Mouse (Mus musculus) liver, embryonic 18 days (tissue): ENCODE data around the gene Olfr553. TPM values are rescaled to one million over a fixed set of nuclear protein-coding genes. Genes with fewer than 3 reads are reported as not detected.

ENCODE experiments used
- polyA plus RNA-seq: library from polyadenylated mRNA; depleted of rRNA; stranded (reverse); fragments of >200 nt; gene quantifications from 2 replicates; pipeline ENCODE4 v1.2.3, GENCODE M21; 2012; rRNA removed

The Olfr553 gene
- polyA plus RNA-seq: not detected in 2 replicates

GRCm38 (mm10) chr7:102618118-102618517 lies at the start of gene Olfr553:
Gene Olfr553, minus strand, starts transcription at chr7:102618218.

DNA sequence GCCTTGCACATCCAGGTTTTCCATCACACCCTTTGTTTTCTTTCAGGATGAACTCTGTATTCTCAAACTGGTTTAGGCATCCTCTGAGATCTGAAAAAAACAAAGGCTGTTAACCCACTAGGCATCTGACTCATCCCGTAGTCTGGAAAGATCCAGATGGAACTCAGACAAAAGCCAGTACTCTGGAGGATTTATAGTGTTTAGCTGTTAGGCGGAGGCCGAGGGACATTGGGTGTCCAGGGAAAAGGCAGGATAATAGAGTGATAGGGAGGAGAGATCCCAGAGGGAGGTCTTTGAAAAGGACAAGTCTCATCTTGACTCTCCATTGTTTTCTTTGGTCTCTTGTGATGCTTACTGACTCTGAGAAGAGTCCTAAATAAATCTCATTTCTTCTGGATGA lies 46.6 kb upstream of the Olfr553 start, which contains the start of gene Olfr556:
Gene Olfr556 (plus strand): TSS at position 301 of the 400 bp plus-strand sequence.

DNA sequence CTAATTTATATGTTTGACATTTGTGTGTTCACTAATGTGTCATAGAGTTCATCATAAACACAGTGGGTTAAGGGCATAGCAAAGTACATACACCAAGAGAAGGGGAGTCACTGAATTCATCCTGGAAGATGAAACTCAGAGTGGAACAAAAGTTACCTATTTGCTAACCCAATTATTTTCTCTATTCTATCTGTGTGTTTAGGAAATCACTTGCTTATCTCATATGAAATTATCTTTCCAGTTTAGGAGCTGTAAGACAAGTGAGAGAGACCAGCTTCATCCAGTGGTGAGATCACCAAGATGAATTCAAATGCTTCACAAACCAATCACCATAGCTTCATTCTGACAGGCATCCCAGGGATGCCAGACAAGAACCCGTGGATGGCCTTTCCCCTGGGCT lies 40.5 kb upstream of the Olfr553 start, which contains the start of gene Olfr555:
Gene Olfr555 (plus strand): TSS at position 301 of the 400 bp plus-strand sequence.

DNA sequence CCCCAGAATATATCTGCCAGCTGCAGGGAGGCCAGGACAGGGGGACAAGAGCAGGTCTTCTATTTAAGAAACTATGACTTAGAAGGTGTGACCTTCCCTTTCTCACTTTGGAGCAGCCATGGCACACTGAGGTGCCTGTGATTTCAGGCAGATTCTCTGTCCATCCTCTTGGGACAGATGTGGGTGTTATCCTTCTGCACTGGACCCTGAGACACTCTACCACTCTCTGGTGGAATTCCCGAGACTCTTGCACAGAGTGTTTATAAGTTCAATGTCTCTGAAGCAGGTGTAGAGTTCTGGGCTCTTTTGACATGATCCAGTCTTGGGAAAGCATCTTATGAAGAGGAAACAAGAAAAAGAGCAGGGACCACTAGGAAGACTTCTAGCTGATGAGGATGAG lies 20.1 kb upstream of the Olfr553 start, which contains the start of gene Olfr554:
Gene Olfr554 (plus strand): TSS at position 301 of the 400 bp plus-strand sequence.

GRCm38 (mm10) chr7:102597378-102598031 lies 20.5 kb downstream of the Olfr553 start, which contains the start of gene Olfr552:
Gene Olfr552, plus strand, starts transcription at chr7:102597770.

GRCm38 (mm10) chr7:102591786-102592185 lies 26.2 kb downstream of the Olfr553 start, which contains the start of gene Olfr551:
Gene Olfr551, minus strand, starts transcription at chr7:102591886.

DNA sequence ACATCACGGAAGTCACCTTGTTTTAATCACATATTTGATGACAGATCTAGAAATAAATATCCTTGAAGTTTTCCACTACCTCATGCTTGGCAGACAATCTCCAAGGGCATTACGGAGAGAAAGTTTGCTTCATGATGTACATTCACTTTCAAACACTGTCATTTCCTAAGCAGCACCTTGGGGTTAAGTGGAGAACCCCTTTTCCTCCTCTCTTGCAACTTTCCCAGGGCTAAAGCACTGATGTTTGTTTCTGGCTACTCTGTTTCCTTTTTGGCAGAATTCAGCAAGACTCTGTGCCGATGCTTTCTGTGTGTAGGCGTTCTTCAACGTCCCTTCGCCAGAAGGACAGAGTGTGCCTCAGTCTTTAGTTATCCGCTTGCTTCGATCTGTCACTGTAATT lies 46.9 kb downstream of the Olfr553 start, which contains the start of gene Olfr550:
Gene Olfr550 (plus strand): TSS at position 301 of the 400 bp plus-strand sequence.

GRCm38 (mm10) chr7:102564999-102565997 lies 52.7 kb downstream of the Olfr553 start, which contains the start of gene Trim21:
Gene Trim21, minus strand, starts transcription at chr7:102565486.

Other genes with a start within 250 kb of the Olfr553 start
- gene Rrm1, start 176.5 kb downstream of the Olfr553 start, polyA plus RNA-seq: 46.4 and 47.7 TPM in 2 replicates
- not detected in 2 replicates for gene Olfr543, start 136.5 kb downstream of the Olfr553 start, polyA plus RNA-seq
- gene Olfr544, start 129.9 kb downstream of the Olfr553 start, polyA plus RNA-seq: not detected in 2 replicates
- not detected in 2 replicates for gene Olfr545, start 118.6 kb downstream of the Olfr553 start, polyA plus RNA-seq
- gene Olfr547, start 83.5 kb downstream of the Olfr553 start, polyA plus RNA-seq: not detected in 2 replicates
- not detected in 2 replicates for gene Olfr548-ps1, start 77.3 kb downstream of the Olfr553 start, polyA plus RNA-seq
- not detected in 2 replicates for gene Olfr549, start 68.3 kb downstream of the Olfr553 start, polyA plus RNA-seq
- gene Trim21, start 52.7 kb downstream of the Olfr553 start, polyA plus RNA-seq: 6.6 and 7.2 TPM in 2 replicates
- gene Olfr550, start 46.8 kb downstream of the Olfr553 start, polyA plus RNA-seq: not detected in 2 replicates
- not detected in 2 replicates for gene Olfr551, start 26.3 kb downstream of the Olfr553 start, polyA plus RNA-seq
- gene Olfr552, start 20.4 kb downstream of the Olfr553 start, polyA plus RNA-seq: not detected in 2 replicates
- gene Olfr554, start 20.2 kb upstream of the Olfr553 start, polyA plus RNA-seq: not detected in 2 replicates
- not detected in 2 replicates for gene Olfr555, start 40.6 kb upstream of the Olfr553 start, polyA plus RNA-seq
- gene Olfr556, start 46.7 kb upstream of the Olfr553 start, polyA plus RNA-seq: not detected in 2 replicates
- gene Trim68, start 69.1 kb upstream of the Olfr553 start, polyA plus RNA-seq: 3.2 and 3.4 TPM in 2 replicates
- gene Olfr557, start 77.7 kb upstream of the Olfr553 start, polyA plus RNA-seq: not detected in 2 replicates
- 0.02 TPM in 2 replicates for gene Olfr558, start 84.0 kb upstream of the Olfr553 start, polyA plus RNA-seq
- not detected in 2 replicates for gene Olfr33, start 100.9 kb upstream of the Olfr553 start, polyA plus RNA-seq
- gene Olfr559, start 109.3 kb upstream of the Olfr553 start, polyA plus RNA-seq: not detected in 2 replicates
- gene Olfr560, start 141.1 kb upstream of the Olfr553 start, polyA plus RNA-seq: not detected in 2 replicates
- gene Olfr78, start 141.3 kb upstream of the Olfr553 start, polyA plus RNA-seq: 0.24 and 0.48 TPM in 2 replicates
- 0.05 TPM in 1 of 2 replicates, not detected in the other for gene Olfr561, start 153.0 kb upstream of the Olfr553 start, polyA plus RNA-seq
- gene Olfr564, start 185.3 kb upstream of the Olfr553 start, polyA plus RNA-seq: not detected in 2 replicates
- not detected in 2 replicates for gene Olfr566, start 240.5 kb upstream of the Olfr553 start, polyA plus RNA-seq